Mouse (Mus musculus) forebrain, embryonic 16.5 days (tissue): ENCODE data around the gene Dnaaf2. TPM values are rescaled to one million over a fixed set of nuclear protein-coding genes. Genes with fewer than 3 reads are reported as not detected.

ENCODE experiments used
- ATAC-seq: fragments of 200-750 bp; cut with Nextera tagmentation; 2 replicates; pipeline ENCODE4 v1.8.0; 2017; ENCODE audit warnings: mild to moderate bottlenecking, moderate library complexity
- H3K27ac ChIP-seq: fragments of 300-500 bp; sonication (generic); 2 replicates; pipeline ENCODE4 v1.5.1; 2014; ENCODE audit warnings: low read length, control low read depth
- H3K27me3 ChIP-seq: fragments of 300-500 bp; sonication (generic); replicated peaks from 2 replicates; pipeline ENCODE4 v1.6.1; 2014; ENCODE audit warnings: low read length; ENCODE audit not compliant: control insufficient read depth, insufficient read depth
- H3K36me3 ChIP-seq: fragments of 300-500 bp; sonication (generic); 2 replicates; pipeline ENCODE4 v1.6.1; 2014; ENCODE audit not compliant: control insufficient read depth, insufficient read depth
- H3K4me1 ChIP-seq: fragments of 300-500 bp; sonication (generic); replicated peaks from 2 replicates; pipeline ENCODE4 v1.6.1; 2014; ENCODE audit warnings: low read length; ENCODE audit not compliant: control insufficient read depth, insufficient read depth
- H3K4me2 ChIP-seq: fragments of 300-500 bp; sonication (generic); 2 replicates; pipeline ENCODE4 v1.6.1; 2014; ENCODE audit warnings: mild to moderate bottlenecking, low read length, control low read depth
- H3K4me3 ChIP-seq: fragments of 300-500 bp; sonication (generic); replicated peaks from 2 replicates; pipeline ENCODE4 v1.5.1; 2014; ENCODE audit warnings: mild to moderate bottlenecking, low read length, control low read depth
- H3K9ac ChIP-seq: fragments of 300-500 bp; sonication (generic); replicated peaks from 2 replicates; pipeline ENCODE4 v1.6.1; 2014; ENCODE audit warnings: low read depth, low read length, control low read depth
- H3K9me3 ChIP-seq: fragments of 300-500 bp; sonication (generic); 2 replicates; pipeline ENCODE4 v1.6.1; 2016; ENCODE audit warnings: low read length; ENCODE audit not compliant: control insufficient read depth
- WGBS: fragments of 180-500 bp; shearing (Covaris S2); extraction: QIAGEN DNeasy Blood & Tissue Kit; methylation state at CpG from one replicate; pipeline ENCODE4 v1.1.7; 2014; 5-methylcytosine and 5-hydroxymethylcytosine counted together
- polyA plus RNA-seq: library from polyadenylated mRNA; unstranded; fragments of >200 nt; fragmentation: Nextera tagmentation; extraction: Ambion mirVana; gene quantifications from 2 replicates; pipeline ENCODE4 v1.2.1, GENCODE M21; 2015

Gene Dnaaf2
- polyA plus RNA-seq, 1 experiment from 2014 or later: 9.1 TPM

DNA sequence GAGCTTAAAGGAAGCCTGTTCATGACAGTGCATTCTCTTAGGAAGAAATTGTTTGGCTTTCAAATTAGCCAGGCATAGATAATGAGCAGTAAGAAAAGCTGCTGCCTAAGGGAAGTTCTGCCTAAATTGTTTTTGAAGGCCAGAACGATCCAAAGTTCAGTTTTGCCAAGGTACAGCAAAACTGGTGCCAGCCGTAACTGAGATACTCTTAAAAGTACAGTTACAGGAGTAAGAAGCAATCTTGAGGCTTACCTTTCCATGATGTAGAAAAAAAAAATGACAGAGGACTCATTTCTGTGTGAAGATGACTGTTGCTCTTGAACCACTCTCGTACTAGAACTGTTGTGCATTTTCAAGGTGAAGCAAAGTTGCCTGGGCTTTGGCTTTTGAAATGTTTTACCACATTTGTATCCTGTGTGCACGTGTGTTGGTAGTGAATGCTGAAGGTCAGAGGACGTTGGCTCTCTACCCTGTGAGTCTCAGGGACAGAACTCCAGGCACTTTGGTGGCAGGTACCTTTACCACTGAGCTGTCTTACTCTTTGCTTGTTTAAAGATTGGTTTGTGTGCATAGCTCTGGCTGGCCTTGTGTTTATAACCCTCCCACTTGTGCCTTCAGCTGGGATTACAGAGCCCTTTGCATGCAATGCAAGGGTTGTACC, 11.3 kb downstream of the Dnaaf2 start:
- H3K4me2 ChIP-seq: no peak overlapping the region
- H3K4me3 ChIP-seq: no peak overlapping the region
- 56% methylated on average over 5 of the region's 5 CpGs for WGBS

GRCm38 (mm10) chr12:69185371-69185770, 12.9 kb downstream of the Dnaaf2 start:
- no peak for ATAC-seq
- peak overlapping the region; percentile 94; the same call in 1 of the 2 replicates for H3K9ac ChIP-seq
- H3K36me3 ChIP-seq: peaks cover 6% of the 10 kb centered on the region; the same call in 1 of the 2 replicates
- H3K4me2 ChIP-seq: peak overlapping the region; percentile 98
- peaks cover 24% of the 10 kb centered on the region for H3K4me1 ChIP-seq
- H3K27me3 ChIP-seq: no peaks in the 10 kb centered on the region
- peak overlapping the region; percentile 94 for H3K4me3 ChIP-seq
- no peaks in the 10 kb centered on the region for H3K9me3 ChIP-seq
- 79% methylated on average over 7 of the region's 7 CpGs for WGBS
- H3K27ac ChIP-seq: no peak overlapping the region

More for the DNA sequence above, 11.3 kb downstream of the Dnaaf2 start:
- Histone ChIP-seq H3K36me3 (peaks cover 7% of the 10 kb centered on the region), H3K27ac (no peak overlapping the region), H3K9ac (0 out of 2 replicates have a peak overlapping the region, but pooled peaks have one; percentile 13), H3K27me3 (no peaks in the 10 kb centered on the region), H3K9me3 (no peaks in the 10 kb centered on the region), H3K4me1 (peaks cover 24% of the 10 kb centered on the region)
- ATAC-seq: no peak

- peak; percentile 69 for ATAC-seq
- H3K4me3 ChIP-seq: peak overlapping the region; percentile 94
- 2% methylated on average over 83 of the region's 86 CpGs for WGBS
These were observed 13.6 kb downstream of the Dnaaf2 start for GRCm38 (mm10) chr12:69184342-69185295.

GRCm38 (mm10) chr12:69183583-69184308, 14.5 kb downstream of the Dnaaf2 start, which contains the start of the genes Rpl36al and Mgat2:
TSS of gene Rpl36al (minus strand) at chr12:69184083.
TSS of gene Mgat2 (plus strand) at chr12:69184157.
- Histone ChIP-seq H3K4me2 (peak within 1 kb of the TSS; percentile 98), H3K9me3 (no peaks in the 10 kb centered on the region), H3K36me3 (peaks cover 6% of the 10 kb centered on the region; the same call in 1 of the 2 replicates), H3K9ac (peak within 1 kb of the TSS; percentile 94), H3K27ac (peak within 1 kb of the TSS; percentile 84), H3K4me1 (peaks cover 24% of the 10 kb centered on the region), H3K27me3 (no peaks in the 10 kb centered on the region), H3K4me3 (peak within 1 kb of the TSS; percentile 94)
- peak; percentile 99 for ATAC-seq
- under 1% methylated on average over 83 of the region's 84 CpGs for WGBS

More at GRCm38 (mm10) chr12:69184342-69185295, 13.6 kb downstream of the Dnaaf2 start:
- peak overlapping the region; percentile 84 for H3K27ac ChIP-seq
- peaks cover 24% of the 10 kb centered on the region for H3K4me1 ChIP-seq
- H3K9ac ChIP-seq: peak overlapping the region; percentile 94
- H3K36me3 ChIP-seq: peaks cover 6% of the 10 kb centered on the region; the same call in 1 of the 2 replicates
- H3K27me3 ChIP-seq: no peaks in the 10 kb centered on the region
- peak overlapping the region; percentile 98 for H3K4me2 ChIP-seq
- no peaks in the 10 kb centered on the region for H3K9me3 ChIP-seq

GRCm38 (mm10) chr12:69181800-69182199, 16.4 kb downstream of the Dnaaf2 start:
- H3K9me3 ChIP-seq: no peaks in the 10 kb centered on the region
- H3K27ac ChIP-seq: no peak overlapping the region
- H3K27me3 ChIP-seq: no peaks in the 10 kb centered on the region
- WGBS: 86% methylated on average over 4 of the region's 4 CpGs
- H3K4me3 ChIP-seq: no peak overlapping the region
- ATAC-seq: no peak
- peaks cover 18% of the 10 kb centered on the region for H3K4me1 ChIP-seq
- H3K36me3 ChIP-seq: peaks cover 6% of the 10 kb centered on the region; the same call in 1 of the 2 replicates
- no peak overlapping the region for H3K4me2 ChIP-seq
- no peak overlapping the region for H3K9ac ChIP-seq

DNA sequence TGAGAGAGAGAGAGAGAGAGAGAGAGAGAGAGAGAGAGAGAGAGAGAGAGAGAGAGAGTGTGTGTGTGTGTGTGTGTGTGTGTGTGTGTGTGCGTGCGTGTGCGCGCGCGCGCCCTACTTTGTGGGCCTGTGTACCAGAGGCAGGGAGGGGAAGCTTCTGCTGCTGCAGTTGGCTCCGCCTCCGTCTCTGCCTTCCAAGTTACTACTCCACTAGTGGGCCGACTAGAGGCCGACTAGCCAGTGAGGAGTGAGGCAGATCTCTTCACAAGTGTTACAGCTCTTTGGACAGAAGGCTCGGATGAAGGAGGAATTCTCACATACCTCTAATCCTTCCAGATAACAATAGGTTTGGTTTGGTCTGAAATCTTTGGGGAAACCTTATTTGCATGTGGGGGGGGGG, 18.9 kb downstream of the Dnaaf2 start:
- Histone ChIP-seq H3K27me3 (no peaks in the 10 kb centered on the region), H3K9ac (no peak overlapping the region), H3K9me3 (no peaks in the 10 kb centered on the region), H3K4me1 (peaks cover 6% of the 10 kb centered on the region), H3K4me2 (no peak overlapping the region), H3K27ac (no peak overlapping the region), H3K4me3 (no peak overlapping the region), H3K36me3 (peaks cover 6% of the 10 kb centered on the region; the same call in 1 of the 2 replicates)
- no peak for ATAC-seq
- WGBS: 76% methylated on average over 12 of the region's 12 CpGs

- Histone ChIP-seq H3K4me1 (no peaks in the 10 kb centered on the region), H3K36me3 (peaks cover 5% of the 10 kb centered on the region; the same call in 1 of the 2 replicates), H3K9ac (no peak overlapping the region), H3K27ac (no peak overlapping the region), H3K4me3 (no peak overlapping the region), H3K27me3 (no peaks in the 10 kb centered on the region), H3K4me2 (no peak overlapping the region), H3K9me3 (no peaks in the 10 kb centered on the region)
- 71% methylated on average over 3 of the region's 3 CpGs for WGBS
- no peak for ATAC-seq
These were observed 20.7 kb downstream of the Dnaaf2 start for GRCm38 (mm10) chr12:69177526-69177925.

GRCm38 (mm10) chr12:69175975-69176374, 22.3 kb downstream of the Dnaaf2 start:
- no peak overlapping the region for H3K4me3 ChIP-seq
- no peaks in the 10 kb centered on the region; the same call in 1 of the 2 replicates for H3K36me3 ChIP-seq
- H3K27ac ChIP-seq: no peak overlapping the region
- no peaks in the 10 kb centered on the region for H3K4me1 ChIP-seq
- no peaks in the 10 kb centered on the region for H3K9me3 ChIP-seq
- no peaks in the 10 kb centered on the region for H3K27me3 ChIP-seq
- no peak overlapping the region for H3K9ac ChIP-seq
- no peak overlapping the region for H3K4me2 ChIP-seq
- 93% methylated on average over 3 of the region's 3 CpGs for WGBS
- ATAC-seq: no peak
